Mouse (Mus musculus) C2C12 (cell line): Measurements from ENCODE around the gene Gen1.

ENCODE experiments used
- CEBPB ChIP-seq: IDR thresholded peaks from one replicate; pipeline ENCODE4 v1.6.1; 2011; ENCODE audit warnings: low read depth, mild to moderate bottlenecking, control low read depth, moderate library complexity
- CTCF ChIP-seq: IDR thresholded peaks from one replicate; pipeline ENCODE4 v1.5.1; 2011; ENCODE audit not compliant: control insufficient read depth, insufficient read depth, insufficient read length
- MAX ChIP-seq: IDR thresholded peaks from one replicate; pipeline ENCODE4 v1.6.1; 2011; ENCODE audit warnings: mild to moderate bottlenecking, control low read depth
- MYOD1 ChIP-seq: IDR thresholded peaks from one replicate; pipeline ENCODE4 v1.6.1; 2011; ENCODE audit warnings: low read depth; ENCODE audit not compliant: control insufficient read depth, insufficient read length
- MYOG ChIP-seq: IDR thresholded peaks from one replicate; pipeline ENCODE4 v1.6.1; 2011; ENCODE audit not compliant: control insufficient read depth, insufficient read length; ENCODE audit errors: extremely low read depth
- USF1 ChIP-seq: IDR thresholded peaks from one replicate; pipeline ENCODE4 v1.6.1; 2011; ENCODE audit warnings: low read depth, mild to moderate bottlenecking, control low read depth, moderate library complexity

- TF ChIP-seq CTCF, result no peak
- TF ChIP-seq MAX, result no peak
- TF ChIP-seq MYOD1, result no peak
- no peak for TF ChIP-seq USF1
- TF ChIP-seq CEBPB, result no peak
- no peak for TF ChIP-seq MYOG
Measured at GRCm38 (mm10) chr12:11266282-11266985, 833 bp upstream of the Gen1 start.
